Mouse (Mus musculus): Measurements from ENCODE around the gene Hist1h2ao. TPM values are rescaled to one million over a fixed set of nuclear protein-coding genes. Genes with fewer than 3 reads are reported as not detected.
"Not testable (repeated sequence)": the region's sequence is repeated elsewhere in the genome, so short reads cannot be mapped to it uniquely, and the experiment has no call there.

Hist1h2ao gene
- 10 to 100 TPM in 1 of 2 experiments, 1 to 10 TPM in 1; 5.4 to 34.0 TPM for total RNA-seq (2021)

- DNase-seq (ENCODE audit: low spot score in 2 of 2); intact Hi-C loops (cut with DNase I): not testable (repeated sequence)
Measured at GRCm38 (mm10) chr13:21810073-21810472, at the start of gene Hist1h2ao, which contains the start of gene Hist1h2bq. TSS of gene Hist1h2ao (plus strand) at chr13:21810465. TSS of gene Hist1h2bq (minus strand) at chr13:21810197.

GRCm38 (mm10) chr13:21778814-21779766 lies 31.2 kb upstream of the Hist1h2ao start:
- intact Hi-C loops (cut with DNase I) = loop anchor here (5.0 kb wide), 1 partner anchor 1903 kb away; the partner anchor contains the start of genes Hist1h2ac and Hist1h2bc
- peak; percentile 70 to 89 for DNase-seq (ENCODE audit: low spot score in 2 of 2)

- intact Hi-C loops (cut with DNase I) = loop anchor here (5.0 to 10.0 kb wide), 3 partner anchors 1805 to 1975 kb away; partner anchors contain the start of genes Hist1h2ab, Hist1h2ac, Hist1h2bc and Hist1h3b
- peak; percentile 57 to 77 for DNase-seq (ENCODE audit: low spot score in 2 of 2)
Measured at GRCm38 (mm10) chr13:21779767-21780731, 30.2 kb upstream of the Hist1h2ao start, which contains the start of gene Hist1h1b. TSS of gene Hist1h1b (minus strand) at chr13:21780625.

GRCm38 (mm10) chr13:21781021-21781555 lies 29.2 kb upstream of the Hist1h2ao start:
- intact Hi-C loops (cut with DNase I) = loop anchor here (10.0 kb wide), 2 partner anchors 1804 to 1974 kb away; partner anchors contain the start of genes Hist1h2ab, Hist1h3b, Hist1h4b and Hist1h4d
- no peak for DNase-seq (ENCODE audit: low spot score in 2 of 2)

- intact Hi-C loops (cut with DNase I) = loop anchor here (2.0 to 10.0 kb wide), 4 partner anchors 29 to 1973 kb away; partner anchors contain the start of genes Hist1h2ab, Hist1h2ai, Hist1h2ak and Hist1h2bl
Measured at GRCm38 (mm10) chr13:21781639-21782038, 28.6 kb upstream of the Hist1h2ao start.

GRCm38 (mm10) chr13:21782361-21783254 lies 27.7 kb upstream of the Hist1h2ao start:
- peak in 1 of 2 experiments; percentile 24 for DNase-seq (ENCODE audit: low spot score in 2 of 2)
- intact Hi-C loops (cut with DNase I) = loop anchor here (2.0 to 10.0 kb wide), 4 partner anchors 30 to 1972 kb away; partner anchors contain the start of genes Hist1h2ab, Hist1h2ai, Hist1h2ak and Hist1h2bl

More at GRCm38 (mm10) chr13:21781639-21782038, 28.6 kb upstream of the Hist1h2ao start:
- no peak for DNase-seq (ENCODE audit: low spot score in 2 of 2)

GRCm38 (mm10) chr13:21783255-21783617 lies 27.0 kb upstream of the Hist1h2ao start, which contains the start of gene Hist1h3i:
TSS of gene Hist1h3i (minus strand) at chr13:21783370.
- peak; percentile 78 to 93 for DNase-seq (ENCODE audit: low spot score in 2 of 2)
- intact Hi-C loops (cut with DNase I) = loop anchor here (2.0 to 10.0 kb wide), 4 partner anchors 30 to 1972 kb away; partner anchors contain the start of genes Hist1h2ab, Hist1h2ai, Hist1h2ak and Hist1h2bl

GRCm38 (mm10) chr13:21783734-21784161 lies 26.5 kb upstream of the Hist1h2ao start:
- peak; percentile 23 to 45 for DNase-seq (ENCODE audit: low spot score in 2 of 2)
- intact Hi-C loops (cut with DNase I) = loop anchor here (2.0 to 10.0 kb wide), 4 partner anchors 31 to 1971 kb away; partner anchors contain the start of genes Hist1h2ab, Hist1h2ai, Hist1h2ak and Hist1h2bl

- no peak for DNase-seq (ENCODE audit: low spot score in 2 of 2)
- intact Hi-C loops (cut with DNase I) = loop anchor here (10.0 kb wide), 2 partner anchors 1800 to 1970 kb away; partner anchors contain the start of genes Hist1h2ab, Hist1h3b, Hist1h4b and Hist1h4d
Measured at GRCm38 (mm10) chr13:21784311-21784710, 26.0 kb upstream of the Hist1h2ao start.

- intact Hi-C loops (cut with DNase I) = loop anchor here (10.0 kb wide), 2 partner anchors 1798 to 1968 kb away; partner anchors contain the start of genes Hist1h2ab, Hist1h3b, Hist1h4b and Hist1h4d
- DNase-seq (ENCODE audit: low spot score in 2 of 2) = no peak
Measured at GRCm38 (mm10) chr13:21786189-21786898, 23.9 kb upstream of the Hist1h2ao start.

GRCm38 (mm10) chr13:21786899-21787629 lies 23.2 kb upstream of the Hist1h2ao start, which contains the start of the genes Hist1h2an and Hist1h2bp:
TSS of gene Hist1h2an (minus strand) at chr13:21787218.
TSS of gene Hist1h2bp (plus strand) at chr13:21787461.
- DNase-seq (ENCODE audit: low spot score in 2 of 2) = peak; percentile 93 to 99
- intact Hi-C loops (cut with DNase I) = loop anchor here (10.0 kb wide), 2 partner anchors 1798 to 1968 kb away; partner anchors contain the start of genes Hist1h2ab, Hist1h3b, Hist1h4b and Hist1h4d

GRCm38 (mm10) chr13:21787760-21788593 lies 22.3 kb upstream of the Hist1h2ao start:
- DNase-seq (ENCODE audit: low spot score in 2 of 2) = peak in 1 of 2 experiments; percentile 11
- intact Hi-C loops (cut with DNase I) = loop anchor here (10.0 kb wide), 2 partner anchors 1797 to 1967 kb away; partner anchors contain the start of genes Hist1h2ab, Hist1h3b, Hist1h4b and Hist1h4d

- DNase-seq (ENCODE audit: low spot score in 2 of 2) = no peak
- intact Hi-C loops (cut with DNase I) = loop anchor here (10.0 kb wide), 2 partner anchors 1795 to 1965 kb away; partner anchors contain the start of genes Hist1h2ab, Hist1h3b, Hist1h4b and Hist1h4d
Measured at GRCm38 (mm10) chr13:21789925-21790324, 20.3 kb upstream of the Hist1h2ao start.

- intact Hi-C loops (cut with DNase I) = no loop called here
Measured at GRCm38 (mm10) chr13:21790601-21791283, 19.5 kb upstream of the Hist1h2ao start.

More at GRCm38 (mm10) chr13:21790601-21791283, 19.5 kb upstream of the Hist1h2ao start:
- DNase-seq (ENCODE audit: low spot score in 2 of 2) = no peak

Data from left cerebral cortex, postnatal 25 days (tissue).